Mouse (Mus musculus): Measurements from ENCODE around the gene Inpp5a. TPM values are rescaled to one million over a fixed set of nuclear protein-coding genes. Genes with fewer than 3 reads are reported as not detected.

The Inpp5a gene
- polyA plus RNA-seq, 1 experiment from 2014 or later: 69.8 TPM

GRCm38 (mm10) chr7:139529208-139529607, 140.3 kb downstream of the Inpp5a start:
- H3K9ac ChIP-seq (ENCODE audit: low read depth, low read length): no peak overlapping the region
- no peak overlapping the region for H3K27ac ChIP-seq (ENCODE audit: low read depth, low read length)
- no peaks in the 10 kb centered on the region for H3K27me3 ChIP-seq (ENCODE audit: control insufficient read depth, insufficient read depth, low read length)
- peaks cover 17% of the 10 kb centered on the region for H3K36me3 ChIP-seq (ENCODE audit: control insufficient read depth, insufficient read depth, low read length)
- ATAC-seq (replicated peaks; ENCODE audit: insufficient number of reproducible peaks, low FRiP score, low TSS enrichment): no peak
- no peak overlapping the region for H3K4me2 ChIP-seq
- no peak overlapping the region for H3K4me3 ChIP-seq (ENCODE audit: low read depth, low read length)
- H3K4me1 ChIP-seq (ENCODE audit: control insufficient read depth, insufficient read depth, low read length): no peaks in the 10 kb centered on the region
- H3K9me3 ChIP-seq (replicated peaks; ENCODE audit: control insufficient read depth, low read length): no peaks in the 10 kb centered on the region

DNA sequence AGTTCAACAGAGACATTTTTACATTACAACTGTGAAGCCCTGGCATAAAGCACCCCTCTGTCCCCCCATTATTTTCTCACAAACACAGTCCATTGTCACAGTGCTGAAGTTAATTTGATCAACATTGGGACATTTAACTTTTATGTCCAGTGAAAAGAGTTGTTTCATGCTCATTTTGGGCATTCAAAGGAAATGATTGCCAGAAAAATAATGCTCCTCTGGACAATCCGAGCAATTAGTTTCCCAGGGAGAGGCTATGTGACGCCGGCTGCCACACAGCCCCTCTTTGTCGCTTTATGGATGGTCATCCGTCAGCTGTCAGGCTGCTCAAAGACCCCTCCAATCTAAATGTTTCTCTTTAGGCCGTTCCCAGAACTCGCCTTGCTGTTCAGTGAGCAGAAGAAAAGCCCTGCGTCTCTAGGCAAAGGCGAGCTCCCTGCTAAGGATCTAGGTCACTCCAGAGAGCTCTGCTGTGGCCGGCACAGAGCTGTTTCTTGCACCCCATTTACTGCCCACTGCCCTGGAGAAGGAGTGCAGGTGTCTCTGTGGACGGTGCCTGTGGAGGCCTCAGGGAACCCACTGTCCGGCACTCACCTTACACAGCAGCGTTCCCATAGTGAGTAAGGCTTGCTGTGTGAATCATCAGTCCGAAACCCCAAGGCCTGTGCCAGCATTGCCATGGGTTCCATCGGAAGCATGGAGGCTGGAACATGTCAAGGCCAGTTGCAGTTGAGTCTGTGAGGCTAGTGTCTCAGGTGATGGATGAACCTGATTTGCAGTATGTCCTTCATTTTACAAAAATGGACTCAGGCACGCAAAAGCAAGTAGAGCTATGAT, 141.9 kb downstream of the Inpp5a start:
- H3K9ac ChIP-seq (ENCODE audit: low read depth, low read length): no peak overlapping the region
- peaks cover 12% of the 10 kb centered on the region for H3K36me3 ChIP-seq (ENCODE audit: control insufficient read depth, insufficient read depth, low read length)
- H3K4me3 ChIP-seq (ENCODE audit: low read depth, low read length): no peak overlapping the region
- no peak for ATAC-seq (replicated peaks; ENCODE audit: insufficient number of reproducible peaks, low FRiP score, low TSS enrichment)
- no peaks in the 10 kb centered on the region for H3K27me3 ChIP-seq (ENCODE audit: control insufficient read depth, insufficient read depth, low read length)
- WGBS (ENCODE audit: insufficient replicate concordance): 79% methylated on average over 16 of the region's 16 CpGs
- H3K9me3 ChIP-seq (replicated peaks; ENCODE audit: control insufficient read depth, low read length): no peaks in the 10 kb centered on the region
- no peaks in the 10 kb centered on the region for H3K4me1 ChIP-seq (ENCODE audit: control insufficient read depth, insufficient read depth, low read length)
- no peak overlapping the region for H3K4me2 ChIP-seq
- no peak overlapping the region for H3K27ac ChIP-seq (ENCODE audit: low read depth, low read length)

- Histone ChIP-seq H3K9ac (ENCODE audit: low read depth, low read length) (no peak overlapping the region), H3K27ac (ENCODE audit: low read depth, low read length) (no peak overlapping the region), H3K4me2 (no peak overlapping the region), H3K4me1 (ENCODE audit: control insufficient read depth, insufficient read depth, low read length) (no peaks in the 10 kb centered on the region), H3K4me3 (ENCODE audit: low read depth, low read length) (no peak overlapping the region), H3K36me3 (ENCODE audit: control insufficient read depth, insufficient read depth, low read length) (peaks cover 7% of the 10 kb centered on the region; the same call in 1 of the 2 replicates), H3K9me3 (replicated peaks; ENCODE audit: control insufficient read depth, low read length) (no peaks in the 10 kb centered on the region), H3K27me3 (ENCODE audit: control insufficient read depth, insufficient read depth, low read length) (no peaks in the 10 kb centered on the region)
- ATAC-seq (replicated peaks; ENCODE audit: insufficient number of reproducible peaks, low FRiP score, low TSS enrichment): no peak
- 83% methylated on average over 4 of the region's 4 CpGs for WGBS (ENCODE audit: insufficient replicate concordance)
These were observed 142.5 kb downstream of the Inpp5a start for GRCm38 (mm10) chr7:139531428-139531801.

DNA sequence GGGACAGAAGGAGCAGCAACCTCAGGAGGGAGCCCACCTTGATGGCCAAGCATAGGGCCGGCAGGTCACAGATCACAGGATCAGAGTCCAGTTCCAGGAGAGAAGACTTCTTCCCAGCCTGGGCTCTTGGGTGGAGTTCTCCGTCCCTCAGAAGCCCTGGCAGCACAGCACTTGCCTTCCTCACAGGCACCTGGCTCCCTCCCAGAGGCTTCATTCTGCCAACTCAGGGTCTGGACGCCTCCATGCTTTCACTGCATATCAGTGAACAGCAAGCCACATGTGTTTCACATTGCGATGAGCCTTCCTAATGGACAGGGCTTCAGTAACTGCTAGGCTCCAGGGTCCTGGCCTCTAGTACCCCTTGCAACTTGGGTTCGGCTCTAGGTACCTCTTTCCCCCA, 147.4 kb downstream of the Inpp5a start:
- Histone ChIP-seq H3K27ac (ENCODE audit: low read depth, low read length) (no peak overlapping the region), H3K9ac (ENCODE audit: low read depth, low read length) (no peak overlapping the region), H3K4me2 (no peak overlapping the region), H3K27me3 (ENCODE audit: control insufficient read depth, insufficient read depth, low read length) (no peaks in the 10 kb centered on the region), H3K36me3 (ENCODE audit: control insufficient read depth, insufficient read depth, low read length) (peaks cover 6% of the 10 kb centered on the region; the same call in 1 of the 2 replicates), H3K4me3 (ENCODE audit: low read depth, low read length) (no peak overlapping the region), H3K9me3 (replicated peaks; ENCODE audit: control insufficient read depth, low read length) (no peaks in the 10 kb centered on the region), H3K4me1 (ENCODE audit: control insufficient read depth, insufficient read depth, low read length) (no peaks in the 10 kb centered on the region)
- no peak for ATAC-seq (replicated peaks; ENCODE audit: insufficient number of reproducible peaks, low FRiP score, low TSS enrichment)
- 83% methylated on average over 5 of the region's 5 CpGs for WGBS (ENCODE audit: insufficient replicate concordance)

DNA sequence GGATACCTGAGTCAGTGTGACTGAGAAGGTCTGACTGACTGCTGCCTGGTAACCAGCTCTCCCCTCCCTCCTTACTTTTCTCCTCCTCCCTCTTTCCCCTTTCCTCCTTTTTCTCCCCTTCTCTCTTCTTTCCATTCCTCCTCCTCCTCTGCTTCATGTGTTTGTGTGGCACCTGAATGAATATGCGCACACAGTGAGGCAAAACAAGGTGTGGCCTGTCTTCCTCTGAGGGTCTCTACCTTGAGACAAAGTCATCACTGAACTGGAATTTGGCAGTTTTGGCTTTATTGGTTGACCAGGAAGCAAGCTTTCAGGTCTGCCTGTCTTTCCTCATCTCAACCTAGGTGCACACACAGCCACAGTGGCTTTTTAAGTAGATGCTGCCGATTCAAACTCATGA, 147.9 kb downstream of the Inpp5a start:
- Histone ChIP-seq H3K27me3 (ENCODE audit: control insufficient read depth, insufficient read depth, low read length) (no peaks in the 10 kb centered on the region), H3K4me2 (no peak overlapping the region), H3K4me1 (ENCODE audit: control insufficient read depth, insufficient read depth, low read length) (no peaks in the 10 kb centered on the region), H3K36me3 (ENCODE audit: control insufficient read depth, insufficient read depth, low read length) (peaks cover 6% of the 10 kb centered on the region; the same call in 1 of the 2 replicates), H3K9ac (ENCODE audit: low read depth, low read length) (no peak overlapping the region), H3K4me3 (ENCODE audit: low read depth, low read length) (no peak overlapping the region), H3K9me3 (replicated peaks; ENCODE audit: control insufficient read depth, low read length) (no peaks in the 10 kb centered on the region), H3K27ac (ENCODE audit: low read depth, low read length) (no peak overlapping the region)
- WGBS (ENCODE audit: insufficient replicate concordance): 94% methylated on average over 2 of the region's 2 CpGs
- no peak for ATAC-seq (replicated peaks; ENCODE audit: insufficient number of reproducible peaks, low FRiP score, low TSS enrichment)

GRCm38 (mm10) chr7:139537831-139538230, 148.9 kb downstream of the Inpp5a start:
- Histone ChIP-seq H3K36me3 (ENCODE audit: control insufficient read depth, insufficient read depth, low read length) (peaks cover 6% of the 10 kb centered on the region; the same call in 1 of the 2 replicates), H3K27ac (ENCODE audit: low read depth, low read length) (no peak overlapping the region), H3K4me3 (ENCODE audit: low read depth, low read length) (no peak overlapping the region), H3K4me1 (ENCODE audit: control insufficient read depth, insufficient read depth, low read length) (no peaks in the 10 kb centered on the region), H3K4me2 (no peak overlapping the region), H3K9ac (ENCODE audit: low read depth, low read length) (no peak overlapping the region), H3K9me3 (replicated peaks; ENCODE audit: control insufficient read depth, low read length) (no peaks in the 10 kb centered on the region), H3K27me3 (ENCODE audit: control insufficient read depth, insufficient read depth, low read length) (no peaks in the 10 kb centered on the region)
- no peak for ATAC-seq (replicated peaks; ENCODE audit: insufficient number of reproducible peaks, low FRiP score, low TSS enrichment)
- WGBS (ENCODE audit: insufficient replicate concordance): 90% methylated on average over 9 of the region's 9 CpGs

DNA sequence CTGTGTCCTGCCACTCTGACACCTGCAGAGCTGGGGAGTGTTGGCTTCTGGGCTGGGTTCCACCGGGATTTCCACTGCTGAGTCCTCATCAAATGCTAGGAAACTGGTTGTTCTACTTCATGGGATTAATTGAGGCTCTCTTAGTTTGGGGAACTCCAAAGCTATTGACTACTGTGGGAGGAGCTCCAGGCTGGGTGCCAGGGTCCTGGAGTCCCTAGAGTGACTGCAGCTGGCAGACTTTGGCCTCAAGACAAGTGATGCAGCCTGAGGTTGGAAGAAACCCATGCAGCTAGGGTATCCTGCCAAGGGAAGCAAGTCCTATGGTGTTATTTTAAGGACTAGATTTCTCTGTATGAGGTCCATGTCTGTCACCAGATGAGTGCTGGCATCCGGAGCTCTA, 149.6 kb downstream of the Inpp5a start:
- WGBS (ENCODE audit: insufficient replicate concordance): 86% methylated on average over 2 of the region's 2 CpGs
- H3K4me1 ChIP-seq (ENCODE audit: control insufficient read depth, insufficient read depth, low read length): no peaks in the 10 kb centered on the region
- H3K27me3 ChIP-seq (ENCODE audit: control insufficient read depth, insufficient read depth, low read length): no peaks in the 10 kb centered on the region
- H3K4me3 ChIP-seq (ENCODE audit: low read depth, low read length): no peak overlapping the region
- H3K4me2 ChIP-seq: no peak overlapping the region
- ATAC-seq (replicated peaks; ENCODE audit: insufficient number of reproducible peaks, low FRiP score, low TSS enrichment): no peak
- no peaks in the 10 kb centered on the region for H3K9me3 ChIP-seq (replicated peaks; ENCODE audit: control insufficient read depth, low read length)
- H3K27ac ChIP-seq (ENCODE audit: low read depth, low read length): no peak overlapping the region
- no peak overlapping the region for H3K9ac ChIP-seq (ENCODE audit: low read depth, low read length)
- peaks cover 8% of the 10 kb centered on the region; the same call in 1 of the 2 replicates for H3K36me3 ChIP-seq (ENCODE audit: control insufficient read depth, insufficient read depth, low read length)

DNA sequence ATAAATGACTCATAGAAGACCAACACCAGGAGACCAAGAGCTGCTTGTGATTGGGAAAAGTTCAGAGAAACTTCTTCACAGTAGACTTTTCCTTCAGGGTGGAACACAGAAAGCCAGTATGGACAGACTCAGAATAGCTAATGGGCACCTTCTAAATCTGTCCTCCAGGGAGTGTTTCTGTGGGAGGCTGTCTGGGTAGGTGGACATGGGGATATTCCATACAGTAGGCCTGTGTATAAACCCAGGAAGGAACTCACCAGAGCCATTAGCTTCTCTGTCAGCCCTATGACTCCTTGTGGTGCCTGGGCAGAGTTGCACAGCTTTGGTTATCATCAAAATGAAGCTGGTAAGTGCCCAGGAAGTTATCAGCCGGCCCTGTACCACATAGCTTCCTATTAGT, 151.7 kb downstream of the Inpp5a start:
- H3K27ac ChIP-seq (ENCODE audit: low read depth, low read length): no peak overlapping the region
- WGBS (ENCODE audit: insufficient replicate concordance): 61% methylated on average over 1 of the region's 1 CpGs
- no peaks in the 10 kb centered on the region for H3K27me3 ChIP-seq (ENCODE audit: control insufficient read depth, insufficient read depth, low read length)
- no peak overlapping the region for H3K4me3 ChIP-seq (ENCODE audit: low read depth, low read length)
- H3K9ac ChIP-seq (ENCODE audit: low read depth, low read length): no peak overlapping the region
- no peak overlapping the region for H3K4me2 ChIP-seq
- no peaks in the 10 kb centered on the region for H3K9me3 ChIP-seq (replicated peaks; ENCODE audit: control insufficient read depth, low read length)
- peaks cover 9% of the 10 kb centered on the region; the same call in 1 of the 2 replicates for H3K36me3 ChIP-seq (ENCODE audit: control insufficient read depth, insufficient read depth, low read length)
- ATAC-seq (replicated peaks; ENCODE audit: insufficient number of reproducible peaks, low FRiP score, low TSS enrichment): no peak
- H3K4me1 ChIP-seq (ENCODE audit: control insufficient read depth, insufficient read depth, low read length): peaks cover under 1% of the 10 kb centered on the region; the same call in 1 of the 2 replicates

DNA sequence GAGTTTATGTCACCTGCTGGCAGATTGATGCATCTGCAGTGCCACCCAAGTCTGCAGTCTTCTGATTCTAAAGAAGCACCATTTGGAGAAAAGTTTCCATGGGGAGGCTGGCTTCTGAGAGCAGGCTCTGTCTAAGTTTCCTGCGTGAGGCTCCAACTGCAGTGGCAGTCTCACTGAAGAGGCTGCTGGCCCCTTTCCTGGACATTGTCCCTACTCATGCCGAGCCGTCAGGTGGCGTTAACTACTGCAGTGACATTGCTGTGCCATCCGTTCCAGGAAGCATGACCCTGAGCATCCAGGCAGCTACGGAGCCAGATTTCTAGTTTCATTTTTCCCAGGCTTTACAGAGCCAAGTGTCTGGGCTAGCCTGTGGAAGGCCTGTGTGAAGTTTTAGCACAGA, 152.5 kb downstream of the Inpp5a start:
- H3K4me2 ChIP-seq: no peak overlapping the region
- H3K27me3 ChIP-seq (ENCODE audit: control insufficient read depth, insufficient read depth, low read length): no peaks in the 10 kb centered on the region
- no peak overlapping the region for H3K9ac ChIP-seq (ENCODE audit: low read depth, low read length)
- no peak overlapping the region for H3K4me3 ChIP-seq (ENCODE audit: low read depth, low read length)
- peaks cover 9% of the 10 kb centered on the region; the same call in 1 of the 2 replicates for H3K36me3 ChIP-seq (ENCODE audit: control insufficient read depth, insufficient read depth, low read length)
- peaks cover 3% of the 10 kb centered on the region; the same call in 1 of the 2 replicates for H3K4me1 ChIP-seq (ENCODE audit: control insufficient read depth, insufficient read depth, low read length)
- no peak overlapping the region for H3K27ac ChIP-seq (ENCODE audit: low read depth, low read length)
- WGBS (ENCODE audit: insufficient replicate concordance): 80% methylated on average over 6 of the region's 6 CpGs
- no peak for ATAC-seq (replicated peaks; ENCODE audit: insufficient number of reproducible peaks, low FRiP score, low TSS enrichment)
- no peaks in the 10 kb centered on the region for H3K9me3 ChIP-seq (replicated peaks; ENCODE audit: control insufficient read depth, low read length)
